Mouse (Mus musculus) spleen, adult 2 months (tissue): Measurements from ENCODE around the gene Upb1.

Experiments
- CTCF ChIP-seq: fragments of 200-500 bp; IDR thresholded peaks from 2 replicates; pipeline ENCODE4 v1.5.1; 2011; ENCODE audit warnings: mild to moderate bottlenecking, inconsistent platforms; ENCODE audit not compliant: insufficient read depth, insufficient read length, insufficient replicate concordance; ENCODE audit errors: extremely low read depth
- POLR2A ChIP-seq: fragments of 200-500 bp; IDR thresholded peaks from 2 replicates; pipeline ENCODE4 v1.6.1; 2011; ENCODE audit warnings: low read depth, low read length, inconsistent platforms

DNA sequence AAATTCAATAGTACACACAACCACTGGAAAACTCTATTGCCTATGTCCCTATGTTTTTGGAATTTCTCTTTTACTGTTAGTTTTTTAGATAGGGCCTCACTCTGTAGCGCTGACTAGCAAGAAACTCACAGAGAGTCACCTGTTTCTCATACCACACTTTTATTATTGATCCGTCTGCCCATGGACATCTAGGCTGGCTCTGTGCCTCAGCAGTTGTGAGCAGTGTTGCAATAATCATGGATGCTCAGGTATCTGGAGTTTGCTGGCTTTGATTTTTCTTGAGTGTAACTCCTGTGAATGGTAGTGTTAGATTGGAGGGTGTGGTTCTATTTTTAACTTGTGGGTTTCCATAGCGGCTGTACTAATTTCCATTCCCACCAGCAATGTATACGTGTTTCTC lies 45.6 kb upstream of the Upb1 start:
- TF ChIP-seq CTCF, result no peak
- TF ChIP-seq POLR2A, result no peak
